Mouse (Mus musculus) liver, embryonic 14.5 days (tissue): ENCODE data around the gene Efnb3. TPM values are rescaled to one million over a fixed set of nuclear protein-coding genes. Genes with fewer than 3 reads are reported as not detected.
A peak's percentile ranks its signal among the peaks of the same experiment; 100 is the strongest.
"Not testable (repeated sequence)": the region's sequence is repeated elsewhere in the genome, so short reads cannot be mapped to it uniquely, and the experiment has no call there.

Source experiments
- ATAC-seq: fragments of 200-750 bp; cut with Nextera tagmentation; 2 replicates; pipeline ENCODE4 v1.8.0; 2017; ENCODE audit warnings: moderate number of reproducible peaks, mild to moderate bottlenecking, moderate library complexity; ENCODE audit not compliant: insufficient read depth
- DNase-seq, 3 experiments: peaks; one replicate each; pipeline ENCODE4 v3.0.0-alpha.2; 2012 to 2013; ENCODE audit warnings: low read depth in 3 of 3, low spot score in 3 of 3
- H3K27ac ChIP-seq: fragments of 300-500 bp; sonication (generic); 2 replicates; pipeline ENCODE4 v1.5.1; 2014; ENCODE audit warnings: moderate library complexity, mild to moderate bottlenecking, control low read depth, inconsistent platforms
- H3K27me3 ChIP-seq: fragments of 300-500 bp; sonication (generic); 2 replicates; pipeline ENCODE4 v1.6.1; 2014; ENCODE audit warnings: mild to moderate bottlenecking, low read length, moderate library complexity; ENCODE audit not compliant: control insufficient read depth, insufficient read depth
- H3K36me3 ChIP-seq: fragments of 300-500 bp; sonication (generic); replicated peaks from 2 replicates; pipeline ENCODE4 v1.6.1; 2014; ENCODE audit warnings: low read depth; ENCODE audit not compliant: control insufficient read depth, insufficient read depth
- H3K4me1 ChIP-seq, 2 experiments: fragments of 200-500 bp in 1 of 2; fragments of 300-500 bp in 1 of 2; sonication (generic) in 1 of 2; replicated peaks; 2 replicates each; pipeline ENCODE4 v1.6.1; 2012 to 2014; ENCODE audit warnings: antibody characterized with exemption in 1 of 2, inconsistent platforms in 1 of 2, low read length in 1 of 2; ENCODE audit not compliant: control insufficient read depth in 2 of 2, insufficient read depth in 2 of 2
- H3K4me2 ChIP-seq: fragments of 300-500 bp; sonication (generic); 2 replicates; pipeline ENCODE4 v1.6.1; 2014; ENCODE audit warnings: low read depth, mild to moderate bottlenecking, control low read depth, moderate library complexity
- H3K4me3 ChIP-seq, 2 experiments: fragments of 200-500 bp in 1 of 2; fragments of 300-500 bp in 1 of 2; sonication (generic) in 1 of 2; 2 replicates each; pipeline ENCODE4 v1.5.1; 2012 to 2014; ENCODE audit warnings: low read depth in 2 of 2, low read length in 2 of 2, mild to moderate bottlenecking in 2 of 2, control low read depth in 1 of 2, inconsistent platforms in 1 of 2, moderate library complexity in 1 of 2; ENCODE audit not compliant: insufficient read depth in 1 of 2
- H3K9ac ChIP-seq: fragments of 300-500 bp; sonication (generic); replicated peaks from 2 replicates; pipeline ENCODE4 v1.6.1; 2014; ENCODE audit warnings: mild to moderate bottlenecking, control low read depth, moderate library complexity
- H3K9me3 ChIP-seq: fragments of 300-500 bp; sonication (generic); 2 replicates; pipeline ENCODE4 v1.6.1; 2016; ENCODE audit warnings: low read length, mixed read lengths; ENCODE audit not compliant: control insufficient read depth
- CTCF ChIP-seq: IDR thresholded peaks from 2 replicates; pipeline ENCODE4 v1.5.1; 2016; ENCODE audit warnings: antibody characterized with exemption, low read depth, control low read depth
- EP300 ChIP-seq: IDR thresholded peaks from 2 replicates; pipeline ENCODE4 v1.6.1; 2016; ENCODE audit warnings: antibody characterized with exemption, low read depth
- WGBS: fragments of 180-500 bp; shearing (Covaris S2); extraction: QIAGEN DNeasy Blood & Tissue Kit; methylation state at CpG from one replicate; pipeline ENCODE4 v1.1.7; 2014; ENCODE audit not compliant: insufficient replicate concordance; 5-methylcytosine and 5-hydroxymethylcytosine counted together
- polyA plus RNA-seq, 2 experiments: library from polyadenylated mRNA; depleted of rRNA in 1 of 2; stranded (reverse) in 1 of 2; unstranded in 1 of 2; fragments of >200 nt; fragmentation: Nextera tagmentation in 1 of 2; extraction: Ambion mirVana in 1 of 2; gene quantifications; 2 replicates each; pipeline versions ENCODE4 v1.2.1 to v1.2.3; 2012 to 2014

Gene Efnb3
- polyA plus RNA-seq, 2 experiments: 0.13 to 1.0 TPM

- Histone ChIP-seq H3K4me1 (no peaks in the 10 kb centered on the region; a peak in 1 of 4 replicates), H3K27me3 (no peaks in the 10 kb centered on the region; the same call in none of the 2 replicates), H3K27ac (no peak overlapping the region), H3K9ac (no peak overlapping the region), H3K9me3 (no peaks in the 10 kb centered on the region), H3K36me3 (no peaks in the 10 kb centered on the region), H3K4me3 (no peak overlapping the region), H3K4me2 (no peak overlapping the region)
- no peak for TF ChIP-seq CTCF
- no peak for TF ChIP-seq EP300
- no peak for ATAC-seq
- no peak for DNase-seq
- 68% methylated on average over 3 of the region's 3 CpGs for WGBS
These were observed 16.4 kb downstream of the Efnb3 start for GRCm38 (mm10) chr11:69543598-69543997.

GRCm38 (mm10) chr11:69541741-69542140 lies 18.3 kb downstream of the Efnb3 start:
- not testable (repeated sequence) for H3K4me3 ChIP-seq, ATAC-seq, DNase-seq, H3K4me1 ChIP-seq, H3K27ac ChIP-seq, H3K9me3 ChIP-seq, H3K27me3 ChIP-seq, H3K36me3 ChIP-seq, H3K4me2 ChIP-seq, H3K9ac ChIP-seq
- WGBS: 58% methylated on average over 1 of the region's 3 CpGs

- WGBS: 76% methylated on average over 2 of the region's 2 CpGs
- TF ChIP-seq EP300: no peak
- no peak for TF ChIP-seq CTCF
- no peaks in the 10 kb centered on the region for H3K27me3 ChIP-seq
These were observed 19.3 kb downstream of the Efnb3 start for GRCm38 (mm10) chr11:69540700-69541099.

DNA sequence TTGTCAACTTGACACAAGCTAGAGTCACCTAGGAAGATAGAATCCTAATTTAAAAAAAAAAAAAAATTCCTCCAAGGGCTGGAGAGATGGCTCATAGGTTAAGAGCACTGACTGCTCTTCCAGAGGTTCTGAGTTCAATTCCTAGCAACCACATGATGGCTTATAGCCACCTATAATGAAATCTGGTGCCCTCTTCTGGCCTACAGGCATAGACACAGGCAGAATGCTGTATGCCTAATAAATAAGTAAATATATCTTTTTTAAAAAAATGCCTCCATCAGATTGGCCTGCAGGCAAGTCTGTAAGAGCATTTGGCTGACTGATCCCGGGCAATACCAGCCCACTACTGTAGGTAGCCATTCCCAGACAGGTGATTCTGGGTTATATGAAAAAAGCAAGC lies 25.0 kb downstream of the Efnb3 start:
- H3K36me3 ChIP-seq: no peaks in the 10 kb centered on the region
- H3K27ac ChIP-seq: no peak overlapping the region
- no peak for ATAC-seq
- DNase-seq: no peak
- H3K9me3 ChIP-seq: no peaks in the 10 kb centered on the region
- H3K4me1 ChIP-seq: peaks cover 0 to 3% of the 10 kb centered on the region in 2 experiments; a peak in 1 of 4 replicates
- H3K4me3 ChIP-seq: no peak overlapping the region
- TF ChIP-seq CTCF (peak; percentile 32; the same call in 1 of the 2 replicates), EP300 (no peak)
- 28% methylated on average over 1 of the region's 1 CpGs for WGBS
- no peak overlapping the region for H3K9ac ChIP-seq
- H3K4me2 ChIP-seq: no peak overlapping the region
- no peaks in the 10 kb centered on the region for H3K27me3 ChIP-seq

More at GRCm38 (mm10) chr11:69540700-69541099, 19.3 kb downstream of the Efnb3 start:
- Histone ChIP-seq H3K27ac (no peak overlapping the region), H3K4me1 (peaks cover 0 to 3% of the 10 kb centered on the region in 2 experiments; a peak in 1 of 4 replicates), H3K4me3 (no peak overlapping the region), H3K4me2 (no peak overlapping the region), H3K9me3 (no peaks in the 10 kb centered on the region), H3K9ac (no peak overlapping the region), H3K36me3 (no peaks in the 10 kb centered on the region)
- no peak for DNase-seq
- ATAC-seq: no peak

DNA sequence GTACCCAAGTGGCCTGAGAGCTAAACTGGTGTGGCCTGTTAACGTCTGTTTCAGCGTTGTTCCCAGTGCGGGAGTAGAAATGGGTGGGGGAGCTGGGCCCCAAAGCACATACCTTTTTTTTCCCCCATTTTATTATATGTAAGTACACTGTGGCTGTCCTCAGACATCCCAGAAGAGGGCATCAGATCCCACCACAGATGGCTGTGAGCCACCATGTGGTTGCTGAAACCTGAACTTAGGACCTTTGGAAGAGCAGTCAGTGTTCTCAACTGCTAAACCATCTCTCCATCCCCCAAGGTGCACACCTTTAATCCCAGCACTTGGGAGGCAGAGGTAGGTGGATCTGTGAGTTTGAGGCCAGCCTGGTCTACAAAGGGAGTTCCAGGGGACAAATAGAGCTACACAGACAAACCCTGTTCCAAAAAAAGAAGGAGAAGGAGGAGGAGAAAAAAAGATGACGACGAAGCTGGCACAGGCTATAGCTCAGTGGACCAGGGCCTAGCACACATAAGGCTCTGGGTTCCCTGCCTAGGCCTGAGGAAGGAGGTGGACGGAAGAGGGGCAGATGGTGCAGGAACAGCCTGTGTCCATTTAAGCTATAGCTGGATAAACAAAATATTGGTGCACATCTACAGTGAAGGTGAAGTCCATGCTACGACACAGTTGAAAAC lies 27.4 kb downstream of the Efnb3 start:
- ATAC-seq (no peak), DNase-seq (no peak)
- Histone ChIP-seq H3K9me3 (no peaks in the 10 kb centered on the region), H3K27me3 (peaks cover 8% of the 10 kb centered on the region), H3K4me1 (no peaks in the 10 kb centered on the region), H3K36me3 (no peaks in the 10 kb centered on the region), H3K9ac (no peak overlapping the region), H3K4me3 (no peak overlapping the region), H3K4me2 (no peak overlapping the region), H3K27ac (no peak overlapping the region)
- peak; percentile 39; the same call in 1 of the 2 replicates for TF ChIP-seq CTCF
- TF ChIP-seq EP300: no peak
- 64% methylated on average over 7 of the region's 7 CpGs for WGBS
